Mouse (Mus musculus): ENCODE results near the gene Hnrnpab.

The Hnrnpab gene

DNA sequence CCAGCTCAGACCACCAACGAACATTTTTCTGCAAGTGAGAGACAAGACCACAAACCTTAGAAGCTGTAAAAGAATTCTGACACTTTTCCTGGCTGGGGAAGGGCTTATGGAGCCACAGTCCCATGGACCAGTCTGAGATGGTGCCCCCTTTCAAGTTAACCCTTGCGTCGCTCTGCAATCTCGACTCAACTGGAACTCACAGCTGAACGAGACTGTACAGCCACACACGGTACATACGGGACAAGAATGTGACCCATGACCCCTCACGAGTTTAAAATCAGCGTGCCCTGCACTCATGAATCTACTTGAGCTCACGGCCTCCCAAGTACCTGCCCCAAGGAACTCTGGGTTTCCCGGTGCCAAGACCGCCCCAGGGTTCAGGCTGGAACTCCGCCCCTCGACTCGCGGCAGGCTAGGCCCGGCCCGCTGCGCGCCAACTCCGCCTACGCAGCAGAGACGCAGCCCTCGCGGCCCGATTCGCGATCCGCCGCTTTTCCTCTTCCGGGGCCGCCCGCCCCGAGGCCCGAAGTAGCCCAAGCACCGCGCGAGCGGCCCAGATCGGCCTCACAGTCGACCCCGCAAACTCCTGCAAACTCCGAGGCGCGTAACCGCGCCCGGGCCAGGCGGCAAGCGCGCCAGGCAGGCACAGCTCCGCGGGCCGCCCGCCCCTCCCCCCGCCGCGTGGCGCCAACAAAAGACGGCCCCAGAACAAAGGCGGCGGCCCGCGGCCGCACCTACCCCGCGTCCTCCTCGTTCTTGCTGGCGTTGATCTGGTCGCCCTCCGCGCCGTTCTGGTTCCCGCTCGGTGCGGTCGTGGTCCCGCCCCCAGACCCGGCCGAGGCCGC is 823 bp downstream of the Hnrnpab start:
- DNase-seq (ENCODE audit: low spot score in 2 of 2) = peak; percentile 88 to 89

- no peak for DNase-seq (ENCODE audit: low spot score in 2 of 2)
Observed at GRCm38 (mm10) chr11:51602253-51602652, 4.4 kb downstream of the Hnrnpab start.

GRCm38 (mm10) chr11:51597553-51597952 is 9.1 kb downstream of the Hnrnpab start:
- DNase-seq (ENCODE audit: low spot score in 2 of 2) = no peak

DNA sequence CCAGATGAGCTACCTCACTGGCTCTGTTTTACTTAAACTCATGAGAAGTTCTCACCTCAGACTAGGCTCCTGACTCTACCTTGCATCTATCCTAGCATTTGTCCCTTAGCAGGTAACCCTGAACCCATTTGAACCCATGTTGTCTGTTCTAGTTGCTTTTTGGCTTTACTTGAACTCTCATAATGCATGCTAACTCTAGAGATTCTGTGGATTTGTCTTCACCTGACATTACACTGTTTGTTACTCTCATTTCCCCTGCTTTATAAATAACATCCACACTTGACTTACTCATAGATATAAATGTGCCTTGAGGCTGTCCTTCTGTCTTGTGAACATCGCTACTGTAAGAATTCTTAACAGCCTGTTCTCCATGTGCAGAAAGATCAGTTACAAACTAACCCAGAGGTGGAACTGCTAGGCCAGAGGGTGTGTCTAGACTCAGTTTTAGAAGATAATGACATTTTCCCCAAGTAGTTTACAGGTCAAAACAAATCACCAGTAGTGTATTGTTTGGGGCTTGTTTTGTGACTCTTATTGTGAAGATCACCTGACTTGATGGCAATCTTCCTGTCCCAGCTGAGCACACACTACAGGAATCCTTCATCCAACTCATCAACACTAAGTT is 11.1 kb downstream of the Hnrnpab start:
- DNase-seq (ENCODE audit: low spot score in 2 of 2) = no peak

DNA sequence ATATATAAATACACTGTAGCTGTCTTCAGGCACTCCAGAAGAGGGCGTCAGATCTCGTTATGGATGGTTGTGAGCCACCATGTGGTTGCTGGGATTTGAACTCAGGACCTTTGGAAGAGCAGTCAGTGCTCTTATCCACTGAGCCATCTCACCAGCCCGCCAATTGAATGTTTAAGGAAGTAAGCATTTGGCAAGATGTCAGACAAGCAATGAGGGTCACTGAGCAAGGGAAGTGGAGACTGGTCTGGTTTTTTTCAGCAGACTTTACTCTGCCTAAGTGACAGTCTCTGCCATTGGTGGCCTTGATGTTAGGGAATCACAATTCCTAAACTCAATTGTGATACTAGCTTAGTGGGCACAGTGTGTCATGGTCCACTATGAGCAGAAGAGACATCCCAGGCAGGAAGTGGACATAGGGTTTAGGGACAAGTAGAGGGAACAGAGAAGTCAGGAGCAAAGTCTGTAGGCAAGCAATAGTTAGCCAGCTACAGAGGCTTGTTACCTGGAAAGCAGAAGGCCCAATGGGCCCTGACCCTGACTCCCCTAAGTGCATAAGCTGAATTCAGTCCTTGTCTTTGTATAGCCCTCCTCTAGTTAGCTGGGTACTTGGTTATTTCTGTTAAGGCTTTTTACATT is 11.8 kb downstream of the Hnrnpab start:
- DNase-seq (ENCODE audit: low spot score in 2 of 2) = no peak

- DNase-seq (ENCODE audit: low spot score in 2 of 2) = no peak
Observed at GRCm38 (mm10) chr11:51593849-51594248, 12.8 kb downstream of the Hnrnpab start.

DNA sequence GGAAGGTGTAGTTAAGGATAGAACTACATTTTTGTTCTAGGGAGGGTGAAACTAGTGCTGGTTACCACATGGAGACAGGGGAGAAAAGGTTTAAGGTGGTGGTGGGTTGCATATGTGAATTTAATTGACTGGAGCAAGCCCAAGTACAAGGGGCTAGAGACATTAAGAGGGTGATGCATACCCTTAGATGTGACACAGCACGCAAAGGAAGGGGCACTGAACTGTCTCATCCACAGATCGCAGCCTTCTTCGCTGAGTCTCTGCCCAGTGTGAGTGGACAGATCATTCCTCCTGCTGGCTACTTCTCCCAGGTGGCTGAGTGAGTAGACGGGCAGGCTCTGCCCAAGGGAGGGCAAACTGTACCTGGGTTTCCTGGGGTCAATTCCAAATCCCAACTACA is 13.3 kb downstream of the Hnrnpab start:
- DNase-seq (ENCODE audit: low spot score in 2 of 2) = no peak

DNA sequence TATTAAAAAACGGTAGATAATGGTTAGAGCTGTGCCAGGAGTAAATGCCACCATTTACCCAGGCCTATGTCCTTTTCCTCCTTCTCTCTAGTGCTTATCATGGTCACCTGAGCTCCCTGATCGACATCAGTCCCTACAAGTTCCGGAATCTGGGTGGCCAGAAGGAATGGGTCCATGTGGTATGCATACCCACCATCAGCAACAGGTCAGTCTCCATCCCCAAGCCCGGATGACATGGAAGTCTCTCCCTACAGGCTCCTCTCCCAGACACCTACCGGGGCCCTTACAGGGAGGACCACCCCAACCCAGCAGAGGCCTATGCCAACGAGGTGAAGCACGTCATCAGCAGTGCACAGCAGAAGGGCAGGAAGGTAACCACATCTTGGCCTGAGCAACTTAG is 14.7 kb downstream of the Hnrnpab start:
- no peak for DNase-seq (ENCODE audit: low spot score in 2 of 2)

GRCm38 (mm10) chr11:51591168-51591567 is 15.5 kb downstream of the Hnrnpab start:
- no peak for DNase-seq (ENCODE audit: low spot score in 2 of 2)

DNA sequence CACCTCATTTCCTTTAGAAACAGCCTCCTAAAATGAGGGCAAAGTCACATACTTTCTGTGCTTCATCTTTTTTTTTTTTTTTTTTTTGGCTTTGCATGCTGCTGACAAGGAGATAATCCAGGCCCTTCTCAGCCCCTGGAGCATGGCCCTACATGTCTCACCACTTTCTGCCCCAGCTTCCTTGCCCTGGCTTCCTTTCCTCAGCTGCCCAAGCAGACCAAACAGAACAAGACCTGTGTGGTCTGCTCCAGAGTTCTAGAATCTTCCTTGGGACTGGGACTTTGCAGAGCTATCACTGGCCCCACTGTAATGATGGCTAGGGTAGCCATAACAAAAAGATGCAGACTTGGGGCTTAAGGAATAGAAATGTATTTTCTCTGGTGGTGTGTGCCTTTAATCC is 16.6 kb downstream of the Hnrnpab start:
- no peak for DNase-seq (ENCODE audit: low spot score in 2 of 2)

GRCm38 (mm10) chr11:51588833-51589232 is 17.8 kb downstream of the Hnrnpab start:
- DNase-seq (ENCODE audit: low spot score in 2 of 2) = no peak

DNA sequence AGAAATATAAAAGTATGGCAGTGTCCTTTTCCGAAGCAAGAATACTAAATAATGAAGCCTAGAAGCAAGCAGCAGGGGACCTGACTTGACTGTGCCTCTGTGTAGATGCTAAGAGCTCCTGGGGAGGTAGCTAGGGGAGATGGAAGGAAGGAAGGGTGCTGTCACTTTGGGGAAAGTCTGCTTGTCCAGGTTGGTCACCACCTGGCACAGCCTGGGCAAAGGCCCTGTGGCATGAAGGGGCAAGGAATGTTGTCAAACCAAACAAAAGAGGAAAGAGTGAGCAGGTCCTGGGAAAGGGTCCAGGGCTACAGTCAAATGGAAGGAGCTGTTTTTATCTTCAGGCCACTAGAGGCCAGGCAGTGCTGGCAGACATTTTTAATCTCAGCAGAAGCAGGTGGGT is 19.6 kb downstream of the Hnrnpab start:
- no peak for DNase-seq (ENCODE audit: low spot score in 2 of 2)

DNA sequence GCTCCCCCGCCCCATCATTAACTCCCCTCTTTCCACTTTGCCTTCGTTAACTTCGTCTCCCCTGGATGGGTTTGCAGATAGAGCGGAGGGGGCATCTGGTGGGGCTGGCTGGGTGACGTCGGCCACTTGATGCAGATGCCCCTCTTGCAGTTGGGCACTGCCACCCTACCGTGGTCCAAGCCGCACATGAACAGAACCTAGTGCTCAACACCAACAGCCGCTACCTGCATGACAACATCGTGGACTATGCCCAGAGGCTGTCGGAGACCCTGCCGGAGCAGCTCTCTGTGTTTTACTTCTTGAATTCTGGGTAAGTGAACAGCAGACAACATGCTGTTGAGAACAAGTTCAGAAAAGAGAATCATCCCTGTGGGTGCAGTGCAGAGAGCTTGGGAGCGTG is 20.2 kb downstream of the Hnrnpab start:
- no peak for DNase-seq (ENCODE audit: low spot score in 2 of 2)

- DNase-seq (ENCODE audit: low spot score in 2 of 2) = no peak
Observed at GRCm38 (mm10) chr11:51585608-51586252, 20.9 kb downstream of the Hnrnpab start.

- DNase-seq (ENCODE audit: low spot score in 2 of 2) = peak; percentile 94 to 95
Observed at GRCm38 (mm10) chr11:51584431-51585248, 22.0 kb downstream of the Hnrnpab start, which contains the start of gene Phykpl. Gene Phykpl, plus strand, starts transcription at chr11:51584757.

DNA sequence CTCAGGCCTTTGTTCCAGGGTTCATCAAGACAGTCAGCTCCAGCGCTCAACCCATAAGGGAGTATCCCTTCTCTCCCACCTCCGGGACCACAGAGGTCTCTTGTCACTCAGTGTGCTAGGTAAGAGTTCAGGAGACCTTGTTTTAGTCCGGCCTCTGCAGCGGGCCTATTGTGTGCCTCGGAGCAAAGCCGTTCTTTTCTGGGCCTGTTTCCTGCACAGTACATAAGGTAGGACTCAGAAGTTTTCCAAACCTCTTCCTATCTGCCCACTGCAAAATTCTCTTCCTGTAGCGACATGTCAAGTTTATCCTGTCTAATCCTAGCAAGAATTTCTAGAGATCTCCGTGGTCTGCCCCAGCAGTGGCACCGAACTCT is 22.6 kb downstream of the Hnrnpab start:
- no peak for DNase-seq (ENCODE audit: low spot score in 2 of 2)

- DNase-seq (ENCODE audit: low spot score in 2 of 2) = peak; percentile 74 to 82
Observed at GRCm38 (mm10) chr11:51582713-51583112, 23.9 kb downstream of the Hnrnpab start.

DNA sequence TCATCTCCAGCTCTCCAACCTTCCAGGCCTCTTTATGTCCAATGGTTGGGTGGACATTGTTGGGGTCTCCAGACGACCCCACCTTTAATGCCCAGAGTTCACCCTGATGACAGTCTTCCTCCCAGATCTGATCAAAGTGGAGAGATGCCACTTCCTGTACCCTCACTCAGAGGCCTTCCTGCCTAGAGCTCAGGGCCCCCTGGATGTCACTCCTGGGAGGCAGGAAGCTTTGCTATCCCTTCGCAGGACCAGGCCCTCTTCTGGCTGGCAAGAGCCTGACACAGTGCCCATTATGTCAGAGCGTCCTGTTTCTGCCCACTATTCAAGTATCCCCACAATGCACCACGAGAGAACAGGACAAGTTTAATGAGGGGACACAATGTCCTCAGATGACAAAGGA is 27.6 kb downstream of the Hnrnpab start:
- no peak for DNase-seq (ENCODE audit: low spot score in 2 of 2)

DNA sequence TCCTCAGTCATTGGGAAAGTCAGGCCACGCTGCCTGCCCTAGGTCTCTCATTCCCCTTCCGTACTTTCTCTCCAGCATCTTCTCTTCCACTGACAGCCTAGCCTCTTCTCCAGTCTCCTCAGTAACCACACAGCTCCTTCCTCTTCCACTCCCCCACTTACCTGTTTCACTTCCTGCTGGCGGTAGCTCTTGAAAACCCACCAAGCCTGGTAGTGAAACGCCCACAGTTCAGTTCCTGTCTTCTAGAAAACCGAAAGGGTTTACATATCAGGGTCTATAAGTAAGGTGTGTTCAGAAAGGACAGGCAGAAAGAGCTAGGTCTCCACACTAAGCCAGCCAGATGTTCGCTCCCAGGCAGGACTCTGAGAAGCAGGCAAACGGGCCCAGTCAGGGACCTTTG is 29.1 kb downstream of the Hnrnpab start:
- peak; percentile 81 to 84 for DNase-seq (ENCODE audit: low spot score in 2 of 2)

- no peak for DNase-seq (ENCODE audit: low spot score in 2 of 2)
Observed at GRCm38 (mm10) chr11:51576454-51576853, 30.2 kb downstream of the Hnrnpab start.

DNA sequence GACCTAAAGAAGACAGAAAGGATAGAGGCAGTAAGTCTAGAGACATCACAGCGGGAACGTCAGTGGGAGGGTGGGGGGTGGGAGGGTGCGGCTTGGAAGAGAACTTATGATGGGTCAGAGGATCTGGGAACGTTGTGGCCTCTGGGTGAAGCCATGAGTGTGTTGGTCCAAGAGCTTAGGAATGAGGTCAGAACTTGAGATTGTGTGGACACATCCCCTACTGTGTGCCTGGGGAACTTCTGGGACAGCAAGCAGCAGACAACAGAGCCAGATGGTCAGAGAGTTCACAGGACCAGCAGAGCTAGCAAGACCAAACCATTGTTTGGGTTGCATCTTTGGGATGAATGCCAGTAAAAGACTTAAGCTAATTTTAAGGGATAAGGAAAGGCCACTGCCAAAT is 37.8 kb downstream of the Hnrnpab start:
- DNase-seq (ENCODE audit: low spot score in 2 of 2) = no peak

Measured in spleen, postnatal 36 days (tissue).